In genomic region chr3:32417751-32418211, GRCm38 (mm10) we compare ENCODE assay signal across 12 mouse cellular contexts. TPM values are rescaled to one million over a fixed set of nuclear protein-coding genes. Genes with fewer than 3 reads are reported as not detected.
A peak's percentile ranks its signal among the peaks of the same experiment; 100 is the strongest.
DNase-seq lines count a peak whose midpoint lies in the region; ATAC-seq and TF ChIP-seq lines count a peak whose summit lies in the region.
"Had no signal": no experiment of that assay in that cellular context is flagged by ENCODE, and none has a peak within 500 bp of the region (broad histone marks: within the 10 kb centered on the region; RNA-seq: fewer than 3 reads in every experiment).

No protein-coding gene starts in this region.

- H3K4me1 ChIP-seq in heart, embryonic 12.5 days (replicated peaks), result peaks cover 66% of the 10 kb centered on the region
- peaks cover 28% of the 10 kb centered on the region; the same call in 1 of the 2 replicates for H3K4me1 ChIP-seq in lung, postnatal 0 days (ENCODE audit: insufficient read depth, low read depth, low read length)
- peaks cover 25% of the 10 kb centered on the region for H3K4me1 ChIP-seq in stomach, embryonic 14.5 days (ENCODE audit: control insufficient read depth, insufficient read depth, low read length)
- H3K4me1 ChIP-seq in forebrain, embryonic 14.5 days (ENCODE audit: control insufficient read depth, insufficient read depth, low read length), result peaks cover 8% of the 10 kb centered on the region; the same call in 1 of the 2 replicates

- intact Hi-C loops in heart, postnatal 25 days (cut with DNase I), result no loop called here

- ATAC-seq in heart, embryonic 12.5 days (ENCODE audit: insufficient number of reproducible peaks, low FRiP score), result no peak
- ATAC-seq in lung, postnatal 0 days, result peak; percentile 68
- no peak for ATAC-seq in stomach, embryonic 14.5 days (ENCODE audit: insufficient number of reproducible peaks, insufficient read depth, low FRiP score, low read depth)
- no peak for ATAC-seq in forebrain, embryonic 14.5 days
- ATAC-seq: forebrain, postnatal 0 days had no signal

- no peak for TF ChIP-seq CTCF in lung, postnatal 0 days (IDR thresholded peaks at IDR 0.05)

- no peak for TF ChIP-seq EP300 in lung, postnatal 0 days (IDR thresholded peaks at IDR 0.05)

- no peak overlapping the region for H3K4me2 ChIP-seq in heart, embryonic 12.5 days
- no peak overlapping the region for H3K4me2 ChIP-seq in lung, postnatal 0 days (replicated peaks; ENCODE audit: low read depth, low read length)
- no peak overlapping the region for H3K4me2 ChIP-seq in stomach, embryonic 14.5 days (replicated peaks; ENCODE audit: low read depth, low read length)
- H3K4me2 ChIP-seq in forebrain, embryonic 14.5 days (ENCODE audit: low read length), result no peak overlapping the region

- no peak overlapping the region for H3K4me3 ChIP-seq in heart, embryonic 12.5 days
- H3K4me3 ChIP-seq in lung, postnatal 0 days (ENCODE audit: low read depth, low read length), result no peak overlapping the region
- no peak overlapping the region for H3K4me3 ChIP-seq in stomach, embryonic 14.5 days (ENCODE audit: low read depth, low read length)
- H3K4me3 ChIP-seq in forebrain, embryonic 14.5 days (ENCODE audit: low read depth, low read length), result no peak overlapping the region
- H3K4me3 ChIP-seq: hindbrain, embryonic 10.5 days had no signal

- no peak for DNase-seq in heart, postnatal 25 days (ENCODE audit: low spot score)
- DNase-seq in lung, postnatal 0 days (ENCODE audit: low spot score), result peak; percentile 26
- no peak for DNase-seq in lung, postnatal 25 days (ENCODE audit: low spot score)
- peak; percentile 35 to 39 for DNase-seq in adrenal gland, postnatal 36 days
- DNase-seq in forebrain, embryonic 14.5 days (ENCODE audit: low spot score), result no peak
- DNase-seq in spleen, postnatal 10 days (ENCODE audit: low spot score in 2 of 2), result no peak
- DNase-seq: cerebellum, postnatal 10 days; forebrain, postnatal 0 days; left cerebral cortex, postnatal 4 days had no signal

- H3K36me3 ChIP-seq in heart, embryonic 12.5 days, result no peaks in the 10 kb centered on the region
- no peaks in the 10 kb centered on the region for H3K36me3 ChIP-seq in lung, postnatal 0 days (ENCODE audit: insufficient read depth, low read length)
- no peaks in the 10 kb centered on the region for H3K36me3 ChIP-seq in stomach, embryonic 14.5 days (ENCODE audit: control insufficient read depth, insufficient read depth, low read length)
- H3K36me3 ChIP-seq in forebrain, embryonic 14.5 days (ENCODE audit: control insufficient read depth, insufficient read depth, low read length), result no peaks in the 10 kb centered on the region

- H3K27me3 ChIP-seq in heart, embryonic 12.5 days (replicated peaks), result no peaks in the 10 kb centered on the region
- H3K27me3 ChIP-seq in lung, postnatal 0 days (replicated peaks; ENCODE audit: insufficient read depth, low read length), result no peaks in the 10 kb centered on the region
- H3K27me3 ChIP-seq in stomach, embryonic 14.5 days (ENCODE audit: control insufficient read depth, insufficient read depth, low read length), result no peaks in the 10 kb centered on the region
- H3K27me3 ChIP-seq in forebrain, embryonic 14.5 days (replicated peaks; ENCODE audit: control insufficient read depth, insufficient read depth, low read length), result no peaks in the 10 kb centered on the region

- no peak overlapping the region for H3K9ac ChIP-seq in heart, embryonic 12.5 days
- no peak overlapping the region for H3K9ac ChIP-seq in lung, postnatal 0 days (replicated peaks; ENCODE audit: low read depth)
- H3K9ac ChIP-seq in stomach, embryonic 14.5 days (replicated peaks; ENCODE audit: low read depth, low read length), result no peak overlapping the region
- H3K9ac ChIP-seq in forebrain, embryonic 14.5 days (ENCODE audit: low read length), result no peak overlapping the region
- H3K9ac ChIP-seq: forebrain, postnatal 0 days had no signal

- H3K27ac ChIP-seq in heart, embryonic 12.5 days (ENCODE audit: poor library complexity, severe bottlenecking), result peak overlapping the region; percentile 60; the same call in 1 of the 2 replicates
- H3K27ac ChIP-seq in lung, postnatal 0 days (ENCODE audit: low read length), result no peak overlapping the region
- peak overlapping the region; percentile 33; the same call in 1 of the 2 replicates for H3K27ac ChIP-seq in stomach, embryonic 14.5 days (ENCODE audit: low read length)
- H3K27ac ChIP-seq in forebrain, embryonic 14.5 days (ENCODE audit: low read depth, low read length), result no peak overlapping the region
- H3K27ac ChIP-seq: hindbrain, embryonic 10.5 days had no signal

- H3K9me3 ChIP-seq in heart, embryonic 12.5 days (replicated peaks), result no peaks in the 10 kb centered on the region
- no peaks in the 10 kb centered on the region for H3K9me3 ChIP-seq in lung, postnatal 0 days (ENCODE audit: low read length)
- H3K9me3 ChIP-seq in stomach, embryonic 14.5 days (ENCODE audit: control insufficient read depth, low read depth, low read length), result no peaks in the 10 kb centered on the region
- H3K9me3 ChIP-seq in forebrain, embryonic 14.5 days (replicated peaks; ENCODE audit: control insufficient read depth, low read length), result no peaks in the 10 kb centered on the region
- H3K9me3 ChIP-seq: hindbrain, embryonic 10.5 days had no signal

- 60% methylated on average over 5 of the region's 5 CpGs for WGBS in heart, embryonic 12.5 days
- 44% methylated on average over 5 of the region's 5 CpGs for WGBS in lung, postnatal 0 days
- 65% methylated on average over 5 of the region's 5 CpGs for WGBS in stomach, embryonic 14.5 days
- WGBS in forebrain, embryonic 14.5 days, result 85% methylated on average over 5 of the region's 5 CpGs

RNA-seq across cellular contexts. Expression of gene Pik3ca, which starts 20.3 kb away (rescaled TPM):
- polyA plus RNA-seq in heart, embryonic 12.5 days (2016; fragmentation: Nextera tagmentation; extraction: Ambion mirVana), result 8.7 and 10.2 TPM in 2 replicates
- total RNA-seq in heart, postnatal 25 days (2021), result 10 to 100 TPM; 45.8 to 54.2 TPM
- polyA plus RNA-seq in lung, postnatal 0 days (2015; fragmentation: Nextera tagmentation; extraction: Ambion mirVana), result 13.4 and 16.0 TPM in 2 replicates
- 10 to 100 TPM; 52.4 to 62.6 TPM for total RNA-seq in adrenal gland, postnatal 36 days (2021)
- polyA plus RNA-seq in stomach, embryonic 14.5 days (2014; fragmentation: Nextera tagmentation; extraction: Ambion mirVana), result 14.4 and 23.1 TPM in 2 replicates
- polyA plus RNA-seq in forebrain, embryonic 14.5 days (2014; fragmentation: Nextera tagmentation; extraction: Ambion mirVana), result 17.7 and 18.7 TPM in 2 replicates

RNA-seq across cellular contexts. Expression of gene Zmat3, which starts 52.0 kb away (rescaled TPM):
- polyA plus RNA-seq in heart, embryonic 12.5 days (2016; fragmentation: Nextera tagmentation; extraction: Ambion mirVana), result 5.1 and 6.0 TPM in 2 replicates
- 1 to 10 TPM; 6.2 to 7.0 TPM for total RNA-seq in heart, postnatal 25 days (2021)
- polyA plus RNA-seq in lung, postnatal 0 days (2015; fragmentation: Nextera tagmentation; extraction: Ambion mirVana), result 1.9 and 2.1 TPM in 2 replicates
- total RNA-seq in adrenal gland, postnatal 36 days (2021), result 10 to 100 TPM; 19.1 to 22.3 TPM
- 10.1 and 10.6 TPM in 2 replicates for polyA plus RNA-seq in stomach, embryonic 14.5 days (2014; fragmentation: Nextera tagmentation; extraction: Ambion mirVana)
- polyA plus RNA-seq in forebrain, embryonic 14.5 days (2014; fragmentation: Nextera tagmentation; extraction: Ambion mirVana), result 6.8 and 7.2 TPM in 2 replicates

Comparison
In these comparisons a context has a peak if more than half of its experiments do, and no peak if none do; other contexts are left out.
1. DNase-seq: peak in lung, postnatal 0 days (single experiment) and adrenal gland, postnatal 36 days (2 of 2); none in heart, postnatal 25 days (single experiment), lung, postnatal 25 days (single experiment), forebrain, embryonic 14.5 days (single experiment) and spleen, postnatal 10 days (0 of 2).
2. H3K27ac ChIP-seq: peak in heart, embryonic 12.5 days (single experiment) and stomach, embryonic 14.5 days (single experiment); none in lung, postnatal 0 days (single experiment) and forebrain, embryonic 14.5 days (single experiment).